Mouse (Mus musculus): ENCODE measurements around the gene Fam204a. TPM values are rescaled to one million over a fixed set of nuclear protein-coding genes. Genes with fewer than 3 reads are reported as not detected.

Gene Fam204a
- 7.4 and 7.9 TPM in 2 replicates for polyA plus RNA-seq (2012)

DNA sequence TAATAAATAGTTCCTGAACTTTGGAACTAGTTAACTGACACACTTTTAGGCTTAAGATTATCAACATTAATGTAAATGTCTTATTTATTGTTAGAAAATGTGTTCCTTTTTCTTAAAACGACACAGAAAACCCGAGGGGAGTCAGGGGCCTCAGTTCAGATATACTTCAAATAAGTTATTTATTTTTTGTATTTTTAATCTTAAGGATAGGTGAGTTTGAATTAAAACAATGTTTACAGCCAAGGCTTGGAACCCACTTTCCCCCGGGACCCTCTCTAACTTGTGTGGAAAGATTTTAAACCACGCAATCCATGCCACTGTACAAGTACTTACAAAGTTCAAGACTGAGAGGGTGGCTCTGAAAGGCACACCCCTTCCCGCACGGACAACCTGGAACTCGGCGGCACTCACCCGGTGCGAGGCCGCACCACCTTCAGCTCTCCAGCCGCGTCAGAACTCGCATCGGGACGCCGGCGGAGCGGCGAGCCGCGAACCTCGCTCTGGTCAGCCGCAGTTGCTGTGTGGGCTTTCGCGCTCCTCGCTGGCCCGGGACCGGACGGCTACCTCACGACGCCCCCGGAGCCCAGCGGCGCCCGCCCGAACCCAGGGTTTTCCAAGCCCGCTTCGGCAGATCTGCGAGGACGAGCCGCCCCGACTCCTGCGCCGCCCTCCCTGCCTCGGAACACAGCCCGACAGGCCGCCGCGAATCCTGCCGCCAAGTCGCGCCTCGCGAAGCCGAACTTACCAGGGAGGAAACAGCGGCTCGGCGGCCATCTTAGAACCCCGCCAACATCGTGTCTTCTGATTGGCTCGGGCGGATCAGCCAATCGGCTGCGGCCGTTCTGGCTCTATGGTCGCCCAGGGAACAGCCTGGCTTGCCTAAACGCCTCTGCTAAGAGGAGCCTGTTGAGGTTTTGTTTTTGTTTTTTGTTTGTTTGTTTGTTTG is at the start of gene Fam204a:
TSS of gene Fam204a (minus strand) at position 803 of the 946 bp plus-strand sequence.

Other genes with a start within 250 kb of the Fam204a start
- gene Prlhr, start 241.6 kb upstream of the Fam204a start, polyA plus RNA-seq (2012) = not detected in 2 replicates